Comparison of ENCODE assay signal across 9 mouse cellular contexts in genomic region chr8:70173320-70173719, GRCm38 (mm10). TPM values are rescaled to one million over a fixed set of nuclear protein-coding genes. Genes with fewer than 3 reads are reported as not detected.
DNase-seq lines count a peak whose midpoint lies in the region; ATAC-seq and TF ChIP-seq lines count a peak whose summit lies in the region.
"Had no signal": no experiment of that assay in that cellular context is flagged by ENCODE, and none has a peak within 500 bp of the region (broad histone marks: within the 10 kb centered on the region; RNA-seq: fewer than 3 reads in every experiment).

No protein-coding gene starts in this region.

- H3K36me3 ChIP-seq in lung, embryonic 16.5 days (ENCODE audit: control insufficient read depth, insufficient read depth, low read length): peaks cover 6% of the 10 kb centered on the region
- no peaks in the 10 kb centered on the region for H3K36me3 ChIP-seq in lung, postnatal 0 days (ENCODE audit: insufficient read depth, low read length)
- H3K36me3 ChIP-seq in limb, embryonic 10.5 days: peaks cover 36% of the 10 kb centered on the region
- H3K36me3 ChIP-seq in neural tube, embryonic 13.5 days: peaks cover 15% of the 10 kb centered on the region

- TF ChIP-seq EP300 in lung, postnatal 0 days (IDR thresholded peaks at IDR 0.05): no peak

- H3K4me3 ChIP-seq in gastrocnemius, adult 2 months: peak overlapping the region; percentile 19; the same call in 1 of the 2 replicates
- no peak overlapping the region for H3K4me3 ChIP-seq in lung, embryonic 16.5 days (ENCODE audit: low read length)
- H3K4me3 ChIP-seq in lung, postnatal 0 days (ENCODE audit: low read depth, low read length): no peak overlapping the region
- 0 out of 2 replicates have a peak overlapping the region, but pooled peaks have one; percentile 76 for H3K4me3 ChIP-seq in limb, embryonic 10.5 days
- H3K4me3 ChIP-seq in neural tube, embryonic 13.5 days: peak overlapping the region; percentile 66; the same call in 1 of the 2 replicates

- H3K9me3 ChIP-seq in lung, embryonic 16.5 days (ENCODE audit: control insufficient read depth, low read length): no peaks in the 10 kb centered on the region
- H3K9me3 ChIP-seq in lung, postnatal 0 days (ENCODE audit: low read length): no peaks in the 10 kb centered on the region
- no peaks in the 10 kb centered on the region for H3K9me3 ChIP-seq in limb, embryonic 10.5 days (replicated peaks)
- H3K9me3 ChIP-seq in neural tube, embryonic 13.5 days: no peaks in the 10 kb centered on the region

- intact Hi-C loops in gastrocnemius, adult 2 months (cut with DNase I): loop anchor here (2.0 to 5.0 kb wide), 2 partner anchors 35 to 251 kb away; partner anchors contain the start of genes Borcs8, Mef2b and Rfxank

- H3K4me2 ChIP-seq in lung, embryonic 16.5 days (ENCODE audit: low read depth, low read length): peak overlapping the region; percentile 50
- H3K4me2 ChIP-seq in lung, postnatal 0 days (replicated peaks; ENCODE audit: low read depth, low read length): no peak overlapping the region
- peak overlapping the region; percentile 58; the same call in 1 of the 2 replicates for H3K4me2 ChIP-seq in neural tube, embryonic 13.5 days

- H3K9ac ChIP-seq in lung, embryonic 16.5 days (ENCODE audit: low read length): no peak overlapping the region
- H3K9ac ChIP-seq in lung, postnatal 0 days (replicated peaks; ENCODE audit: low read depth): no peak overlapping the region
- peak overlapping the region; percentile 80; the same call in 1 of the 2 replicates for H3K9ac ChIP-seq in neural tube, embryonic 13.5 days

- 75% methylated on average over 5 of the region's 5 CpGs for WGBS in lung, embryonic 16.5 days
- WGBS in lung, postnatal 0 days: 61% methylated on average over 5 of the region's 5 CpGs
- 85% methylated on average over 5 of the region's 5 CpGs for whole genome bisulfite sequencing in limb, embryonic 10.5 days
- WGBS in neural tube, embryonic 13.5 days: 84% methylated on average over 5 of the region's 5 CpGs

- DNase-seq in gastrocnemius, adult 2 months: no peak
- no peak for DNase-seq in gastrocnemius, postnatal 10 days
- no peak for DNase-seq in lung, postnatal 0 days (ENCODE audit: low spot score)
- DNase-seq in limb, embryonic 10.5 days (ENCODE audit: low spot score): no peak
- DNase-seq in spleen, postnatal 36 days (ENCODE audit: low spot score in 2 of 2): no peak
- DNase-seq in frontal cortex, postnatal 14 days (ENCODE audit: low spot score in 2 of 2): no peak
- DNase-seq: kidney, postnatal 4 days had no signal

- no peak for TF ChIP-seq CTCF in gastrocnemius, adult 2 months (IDR thresholded peaks at IDR 0.05)
- TF ChIP-seq CTCF in lung, postnatal 0 days (IDR thresholded peaks at IDR 0.05): no peak

- H3K27ac ChIP-seq in gastrocnemius, adult 2 months: no peak overlapping the region
- no peak overlapping the region for H3K27ac ChIP-seq in lung, embryonic 16.5 days (ENCODE audit: low read length)
- no peak overlapping the region for H3K27ac ChIP-seq in lung, postnatal 0 days (ENCODE audit: low read length)
- H3K27ac ChIP-seq in limb, embryonic 10.5 days: no peak overlapping the region
- no peak overlapping the region for H3K27ac ChIP-seq in neural tube, embryonic 13.5 days (replicated peaks)

- no peaks in the 10 kb centered on the region for H3K27me3 ChIP-seq in lung, embryonic 16.5 days (ENCODE audit: control insufficient read depth, insufficient read depth, low read depth, low read length)
- no peaks in the 10 kb centered on the region for H3K27me3 ChIP-seq in lung, postnatal 0 days (replicated peaks; ENCODE audit: insufficient read depth, low read length)
- H3K27me3 ChIP-seq in limb, embryonic 10.5 days (ENCODE audit: low read depth, poor library complexity, severe bottlenecking): no peaks in the 10 kb centered on the region
- H3K27me3 ChIP-seq in neural tube, embryonic 13.5 days: no peaks in the 10 kb centered on the region

- H3K4me1 ChIP-seq in lung, embryonic 16.5 days (replicated peaks; ENCODE audit: control insufficient read depth, insufficient read depth, low read length): peaks cover 17% of the 10 kb centered on the region; the same call in 1 of the 2 replicates
- H3K4me1 ChIP-seq in lung, postnatal 0 days (ENCODE audit: insufficient read depth, low read depth, low read length): no peaks in the 10 kb centered on the region
- H3K4me1 ChIP-seq in limb, embryonic 10.5 days: peaks cover 21% of the 10 kb centered on the region
- peaks cover 24% of the 10 kb centered on the region for H3K4me1 ChIP-seq in neural tube, embryonic 13.5 days (replicated peaks)

- ATAC-seq in lung, embryonic 16.5 days (ENCODE audit: low read depth): no peak
- no peak for ATAC-seq in lung, postnatal 0 days
- no peak for ATAC-seq in neural tube, embryonic 13.5 days (ENCODE audit: low read depth)

RNA-seq across cellular contexts. Expression of gene Tmem161a, which starts 1.2 kb away (rescaled TPM):
- 10 to 100 TPM; 81.1 to 86.2 TPM for total RNA-seq in gastrocnemius, adult 2 months (2021)
- total RNA-seq in gastrocnemius, postnatal 10 days (2021): 10 to 100 TPM; 72.8 to 74.7 TPM
- 68.8 and 69.9 TPM in 2 replicates for polyA plus RNA-seq in lung, embryonic 16.5 days (2015; fragmentation: Nextera tagmentation; extraction: Ambion mirVana)
- polyA plus RNA-seq in lung, postnatal 0 days (2015; fragmentation: Nextera tagmentation; extraction: Ambion mirVana): 45.0 and 45.8 TPM in 2 replicates
- polyA plus RNA-seq in limb, embryonic 10.5 days (2016; fragmentation: Nextera tagmentation; extraction: Ambion mirVana): 79.8 and 85.0 TPM in 2 replicates
- 46.6 and 47.4 TPM in 2 replicates for polyA plus RNA-seq in neural tube, embryonic 13.5 days (2015; fragmentation: Nextera tagmentation; extraction: Ambion mirVana)

RNA-seq across cellular contexts. Expression of gene Mef2b, which starts 33.8 kb away (rescaled TPM):
- under 1 TPM; 0.31 to 0.56 TPM for total RNA-seq in gastrocnemius, adult 2 months (2021)
- under 1 TPM; 0.35 to 0.45 TPM for total RNA-seq in gastrocnemius, postnatal 10 days (2021)
- 0.29 and 0.38 TPM in 2 replicates for polyA plus RNA-seq in lung, embryonic 16.5 days (2015; fragmentation: Nextera tagmentation; extraction: Ambion mirVana)
- polyA plus RNA-seq in lung, postnatal 0 days (2015; fragmentation: Nextera tagmentation; extraction: Ambion mirVana): 0.11 and 0.29 TPM in 2 replicates
- 0.29 and 0.60 TPM in 2 replicates for polyA plus RNA-seq in limb, embryonic 10.5 days (2016; fragmentation: Nextera tagmentation; extraction: Ambion mirVana)
- polyA plus RNA-seq in neural tube, embryonic 13.5 days (2015; fragmentation: Nextera tagmentation; extraction: Ambion mirVana): 0.52 and 0.53 TPM in 2 replicates

RNA-seq across cellular contexts. Expression of gene Borcs8, which starts 34.0 kb away (rescaled TPM):
- 10 to 100 TPM; 11.6 to 14.8 TPM for total RNA-seq in gastrocnemius, adult 2 months (2021)
- 10 to 100 TPM; 17.0 to 23.9 TPM for total RNA-seq in gastrocnemius, postnatal 10 days (2021)
- 53.0 and 56.6 TPM in 2 replicates for polyA plus RNA-seq in lung, embryonic 16.5 days (2015; fragmentation: Nextera tagmentation; extraction: Ambion mirVana)
- polyA plus RNA-seq in lung, postnatal 0 days (2015; fragmentation: Nextera tagmentation; extraction: Ambion mirVana): 33.4 and 34.2 TPM in 2 replicates
- 45.3 and 49.8 TPM in 2 replicates for polyA plus RNA-seq in limb, embryonic 10.5 days (2016; fragmentation: Nextera tagmentation; extraction: Ambion mirVana)
- polyA plus RNA-seq in neural tube, embryonic 13.5 days (2015; fragmentation: Nextera tagmentation; extraction: Ambion mirVana): 54.5 and 56.0 TPM in 2 replicates

RNA-seq across cellular contexts. Expression of gene Rfxank, which starts 34.4 kb away (rescaled TPM):
- 10 to 100 TPM in 1 of 2 experiments, 1 to 10 TPM in 1; 7.5 to 10.7 TPM for total RNA-seq in gastrocnemius, adult 2 months (2021)
- 10 to 100 TPM in 1 of 2 experiments, 1 to 10 TPM in 1; 8.2 to 10.1 TPM for total RNA-seq in gastrocnemius, postnatal 10 days (2021)
- polyA plus RNA-seq in lung, embryonic 16.5 days (2015; fragmentation: Nextera tagmentation; extraction: Ambion mirVana): 21.1 and 21.2 TPM in 2 replicates
- polyA plus RNA-seq in lung, postnatal 0 days (2015; fragmentation: Nextera tagmentation; extraction: Ambion mirVana): 11.9 and 12.7 TPM in 2 replicates
- 20.1 and 27.9 TPM in 2 replicates for polyA plus RNA-seq in limb, embryonic 10.5 days (2016; fragmentation: Nextera tagmentation; extraction: Ambion mirVana)
- polyA plus RNA-seq in neural tube, embryonic 13.5 days (2015; fragmentation: Nextera tagmentation; extraction: Ambion mirVana): 11.9 and 12.6 TPM in 2 replicates

RNA-seq across cellular contexts. Expression of gene Slc25a42, which starts 38.8 kb away (rescaled TPM):
- total RNA-seq in gastrocnemius, adult 2 months (2021): 10 to 100 TPM; 27.5 to 33.3 TPM
- total RNA-seq in gastrocnemius, postnatal 10 days (2021): 10 to 100 TPM; 20.6 to 28.3 TPM
- polyA plus RNA-seq in lung, embryonic 16.5 days (2015; fragmentation: Nextera tagmentation; extraction: Ambion mirVana): 5.1 and 5.2 TPM in 2 replicates
- polyA plus RNA-seq in lung, postnatal 0 days (2015; fragmentation: Nextera tagmentation; extraction: Ambion mirVana): 4.0 and 4.3 TPM in 2 replicates
- polyA plus RNA-seq in limb, embryonic 10.5 days (2016; fragmentation: Nextera tagmentation; extraction: Ambion mirVana): 2.8 and 3.6 TPM in 2 replicates
- polyA plus RNA-seq in neural tube, embryonic 13.5 days (2015; fragmentation: Nextera tagmentation; extraction: Ambion mirVana): 5.5 and 6.4 TPM in 2 replicates

Comparison
In these comparisons a context has a peak if more than half of its experiments do, and no peak if none do; other contexts are left out.
1. H3K4me3 ChIP-seq: peak in gastrocnemius, adult 2 months (single experiment), limb, embryonic 10.5 days (single experiment) and neural tube, embryonic 13.5 days (single experiment); none in lung, embryonic 16.5 days (single experiment) and lung, postnatal 0 days (single experiment).